Mouse (Mus musculus): ENCODE results near the gene Iqschfp. TPM values are rescaled to one million over a fixed set of nuclear protein-coding genes. Genes with fewer than 3 reads are reported as not detected.

Iqschfp gene
- polyA plus RNA-seq, 1 experiment from 2014 or later = not detected

DNA sequence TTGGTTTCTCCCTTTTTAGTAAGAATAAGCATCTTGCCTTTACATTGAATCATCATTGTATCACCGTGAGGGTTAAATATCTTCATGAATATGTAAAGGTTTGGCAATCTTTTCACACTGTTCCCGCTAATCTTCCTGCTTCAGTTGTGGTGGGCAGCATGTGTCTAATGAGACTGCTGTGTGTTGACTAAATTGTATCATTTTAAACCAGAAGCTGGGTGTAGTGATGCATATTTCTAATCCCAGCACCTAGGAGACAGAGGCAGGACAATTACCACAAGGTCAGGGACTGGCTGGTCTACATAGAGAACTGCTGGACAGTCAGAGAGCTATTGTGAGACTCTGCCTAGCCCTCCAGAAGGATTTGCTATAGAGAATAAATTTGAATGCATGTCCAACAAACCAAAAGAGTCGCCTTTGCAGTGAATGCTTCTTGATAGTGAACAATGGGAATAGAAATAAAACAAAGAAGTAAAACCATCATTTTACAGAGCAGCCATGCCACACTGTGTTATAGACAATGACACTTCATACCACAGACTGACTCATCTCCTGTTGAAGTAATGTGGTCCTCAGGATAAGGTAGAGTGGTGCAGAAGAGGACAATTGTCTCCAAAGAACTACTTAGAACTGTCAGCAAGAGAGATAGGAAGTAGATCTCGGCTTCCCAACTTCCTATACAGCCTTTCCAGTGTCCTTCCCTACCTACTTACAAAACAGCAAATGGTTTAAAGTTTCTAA lies 310.3 kb downstream of the Iqschfp start:
- ATAC-seq (ENCODE audit: low read depth) = no peak
- H3K9ac ChIP-seq (ENCODE audit: low read depth, low read length) = no peak overlapping the region
- no peaks in the 10 kb centered on the region for H3K27me3 ChIP-seq (ENCODE audit: control insufficient read depth, insufficient read depth, low read depth, low read length)
- H3K36me3 ChIP-seq (ENCODE audit: control insufficient read depth, insufficient read depth) = no peaks in the 10 kb centered on the region
- no peak overlapping the region for H3K27ac ChIP-seq (ENCODE audit: low read length)
- H3K9me3 ChIP-seq (replicated peaks; ENCODE audit: control insufficient read depth, low read length) = no peaks in the 10 kb centered on the region
- H3K4me1 ChIP-seq (ENCODE audit: control insufficient read depth, low read depth, low read length) = no peaks in the 10 kb centered on the region
- WGBS (ENCODE audit: insufficient replicate concordance) = 47% methylated on average over 4 of the region's 4 CpGs
- no peak overlapping the region for H3K4me3 ChIP-seq (ENCODE audit: low read depth, low read length)
- H3K4me2 ChIP-seq (ENCODE audit: low read depth, low read length) = no peak overlapping the region

DNA sequence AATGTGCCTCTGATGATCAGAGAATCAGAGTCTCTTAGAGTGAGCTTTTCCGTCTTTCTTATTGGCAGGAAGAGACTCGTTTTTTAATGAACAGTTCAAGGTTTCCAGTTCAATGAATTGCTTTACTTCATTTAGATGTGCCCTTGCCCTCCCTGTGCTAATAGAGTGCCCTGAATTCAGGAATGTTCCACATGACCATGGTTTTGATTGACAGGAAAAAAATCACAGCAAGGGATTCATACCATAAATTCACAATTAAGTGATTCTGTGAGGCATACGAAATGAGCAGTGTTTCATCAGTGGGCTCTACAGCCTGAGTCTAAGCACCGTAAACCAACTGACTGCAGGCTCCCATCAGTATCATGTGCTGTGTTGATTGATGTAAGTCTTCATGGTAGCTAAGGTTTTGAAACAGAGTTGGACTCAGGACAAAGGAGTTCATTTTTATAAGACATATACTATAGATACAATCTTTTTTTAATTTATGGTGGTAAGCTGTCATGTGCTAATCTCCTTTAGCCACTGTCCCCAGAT lies 312.0 kb downstream of the Iqschfp start:
- H3K9ac ChIP-seq (ENCODE audit: low read depth, low read length) = no peak overlapping the region
- no peak overlapping the region for H3K4me2 ChIP-seq (ENCODE audit: low read depth, low read length)
- no peaks in the 10 kb centered on the region for H3K4me1 ChIP-seq (ENCODE audit: control insufficient read depth, low read depth, low read length)
- no peaks in the 10 kb centered on the region for H3K27me3 ChIP-seq (ENCODE audit: control insufficient read depth, insufficient read depth, low read depth, low read length)
- 56% methylated on average over 4 of the region's 4 CpGs for WGBS (ENCODE audit: insufficient replicate concordance)
- H3K4me3 ChIP-seq (ENCODE audit: low read depth, low read length) = no peak overlapping the region
- no peak for ATAC-seq (ENCODE audit: low read depth)
- no peaks in the 10 kb centered on the region for H3K36me3 ChIP-seq (ENCODE audit: control insufficient read depth, insufficient read depth)
- no peaks in the 10 kb centered on the region for H3K9me3 ChIP-seq (replicated peaks; ENCODE audit: control insufficient read depth, low read length)
- no peak overlapping the region for H3K27ac ChIP-seq (ENCODE audit: low read length)

DNA sequence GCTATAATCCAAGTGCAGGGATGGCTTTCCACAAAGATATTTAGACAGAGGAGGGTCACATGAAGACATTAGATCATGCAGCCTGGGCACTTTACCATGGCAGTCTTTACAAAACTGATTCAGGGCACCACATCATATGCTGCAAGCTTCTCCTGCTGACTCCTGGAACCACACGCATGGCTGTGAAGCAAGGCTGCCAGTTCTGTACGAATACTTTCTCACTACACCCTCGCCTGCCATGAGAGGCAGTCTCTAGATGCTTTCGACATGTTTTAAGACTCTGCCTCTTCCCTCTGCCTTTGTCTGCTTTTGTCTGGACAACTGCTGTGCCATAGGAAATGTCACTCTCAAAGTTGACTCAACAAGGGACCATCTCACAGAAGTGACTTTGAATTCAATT lies 318.4 kb downstream of the Iqschfp start:
- Histone ChIP-seq H3K4me2 (ENCODE audit: low read depth, low read length) (no peak overlapping the region), H3K4me3 (ENCODE audit: low read depth, low read length) (no peak overlapping the region), H3K36me3 (ENCODE audit: control insufficient read depth, insufficient read depth) (no peaks in the 10 kb centered on the region), H3K27ac (ENCODE audit: low read length) (no peak overlapping the region), H3K27me3 (ENCODE audit: control insufficient read depth, insufficient read depth, low read depth, low read length) (no peaks in the 10 kb centered on the region), H3K4me1 (ENCODE audit: control insufficient read depth, low read depth, low read length) (no peaks in the 10 kb centered on the region), H3K9ac (ENCODE audit: low read depth, low read length) (no peak overlapping the region), H3K9me3 (replicated peaks; ENCODE audit: control insufficient read depth, low read length) (no peaks in the 10 kb centered on the region)
- no peak for ATAC-seq (ENCODE audit: low read depth)
- WGBS (ENCODE audit: insufficient replicate concordance) = 57% methylated on average over 4 of the region's 4 CpGs

DNA sequence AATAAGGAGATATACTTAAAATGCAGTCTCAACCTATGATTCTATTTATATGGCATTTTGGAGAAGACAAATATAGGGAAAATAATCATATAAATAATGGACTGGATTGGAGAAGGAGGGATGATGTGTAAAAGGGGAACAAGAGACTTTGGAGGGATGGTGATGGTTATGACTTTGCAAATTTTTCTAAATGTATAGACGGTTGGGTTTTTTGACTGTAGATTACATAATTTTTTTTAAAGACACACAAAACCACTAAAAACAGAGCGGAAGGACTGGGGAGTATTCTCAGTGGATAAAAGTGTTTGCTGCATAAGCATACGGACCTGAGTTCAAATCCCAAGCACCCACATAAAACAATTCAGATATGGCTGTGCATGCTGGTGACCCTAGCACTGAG lies 329.4 kb downstream of the Iqschfp start:
- WGBS (ENCODE audit: insufficient replicate concordance) = 38% methylated on average over 3 of the region's 3 CpGs
- H3K27me3 ChIP-seq (ENCODE audit: control insufficient read depth, insufficient read depth, low read depth, low read length) = no peaks in the 10 kb centered on the region

DNA sequence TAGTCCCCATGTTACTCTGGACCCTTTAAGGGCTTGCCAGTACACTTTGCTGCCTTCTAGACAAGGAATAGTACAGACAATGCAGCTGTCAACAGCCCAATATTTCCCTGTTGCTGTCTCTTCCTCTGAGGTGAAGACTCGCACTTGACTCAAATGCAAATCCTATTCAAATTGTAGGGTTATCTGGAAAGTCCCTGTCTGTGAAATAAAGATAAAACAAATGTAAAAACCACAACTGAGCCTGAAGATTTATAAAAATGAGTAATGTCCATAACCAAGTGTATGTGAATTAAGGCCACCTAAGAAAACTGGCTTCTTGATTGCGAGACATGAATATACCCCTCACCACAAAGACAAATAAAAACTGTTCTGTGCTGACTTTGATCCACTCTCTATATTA lies 347.9 kb downstream of the Iqschfp start:
- WGBS (ENCODE audit: insufficient replicate concordance) = 44% methylated on average over 2 of the region's 2 CpGs
- Histone ChIP-seq H3K27me3 (ENCODE audit: control insufficient read depth, insufficient read depth, low read depth, low read length) (no peaks in the 10 kb centered on the region), H3K4me3 (ENCODE audit: low read depth, low read length) (no peak overlapping the region), H3K4me1 (ENCODE audit: control insufficient read depth, low read depth, low read length) (no peaks in the 10 kb centered on the region), H3K27ac (ENCODE audit: low read length) (no peak overlapping the region), H3K36me3 (ENCODE audit: control insufficient read depth, insufficient read depth) (no peaks in the 10 kb centered on the region), H3K9ac (ENCODE audit: low read depth, low read length) (no peak overlapping the region), H3K9me3 (replicated peaks; ENCODE audit: control insufficient read depth, low read length) (no peaks in the 10 kb centered on the region), H3K4me2 (ENCODE audit: low read depth, low read length) (no peak overlapping the region)
- ATAC-seq (ENCODE audit: low read depth) = no peak

More for the DNA sequence above, 329.4 kb downstream of the Iqschfp start:
- Histone ChIP-seq H3K36me3 (ENCODE audit: control insufficient read depth, insufficient read depth) (no peaks in the 10 kb centered on the region), H3K27ac (ENCODE audit: low read length) (no peak overlapping the region), H3K9me3 (replicated peaks; ENCODE audit: control insufficient read depth, low read length) (no peaks in the 10 kb centered on the region), H3K4me2 (ENCODE audit: low read depth, low read length) (no peak overlapping the region), H3K4me1 (ENCODE audit: control insufficient read depth, low read depth, low read length) (no peaks in the 10 kb centered on the region), H3K9ac (ENCODE audit: low read depth, low read length) (no peak overlapping the region), H3K4me3 (ENCODE audit: low read depth, low read length) (no peak overlapping the region)
- no peak for ATAC-seq (ENCODE audit: low read depth)

DNA sequence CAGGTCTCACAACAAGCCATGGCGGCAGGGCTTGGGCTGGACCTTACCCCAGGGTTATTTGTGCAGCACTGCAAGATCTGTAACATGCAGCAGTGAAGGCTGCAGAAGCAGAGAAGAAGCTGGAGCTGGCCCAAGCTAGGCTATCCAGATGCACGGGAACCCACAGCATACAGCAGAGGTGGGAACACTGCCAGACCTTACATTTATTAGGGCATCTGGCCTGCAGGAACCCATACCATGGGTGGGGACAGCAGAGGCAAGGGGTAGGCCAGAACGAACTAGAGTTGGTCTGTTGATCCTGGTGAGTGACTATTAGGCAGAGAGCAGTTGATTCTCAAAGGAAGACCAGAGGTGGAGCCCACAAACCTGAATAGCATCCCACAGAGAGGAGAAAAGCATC lies 351.2 kb downstream of the Iqschfp start:
- Histone ChIP-seq H3K27me3 (ENCODE audit: control insufficient read depth, insufficient read depth, low read depth, low read length) (no peaks in the 10 kb centered on the region), H3K4me1 (ENCODE audit: control insufficient read depth, low read depth, low read length) (no peaks in the 10 kb centered on the region), H3K27ac (ENCODE audit: low read length) (no peak overlapping the region), H3K4me2 (ENCODE audit: low read depth, low read length) (no peak overlapping the region), H3K9ac (ENCODE audit: low read depth, low read length) (no peak overlapping the region), H3K4me3 (ENCODE audit: low read depth, low read length) (no peak overlapping the region), H3K36me3 (ENCODE audit: control insufficient read depth, insufficient read depth) (no peaks in the 10 kb centered on the region), H3K9me3 (replicated peaks; ENCODE audit: control insufficient read depth, low read length) (no peaks in the 10 kb centered on the region)
- 47% methylated on average over 3 of the region's 3 CpGs for WGBS (ENCODE audit: insufficient replicate concordance)
- no peak for ATAC-seq (ENCODE audit: low read depth)

DNA sequence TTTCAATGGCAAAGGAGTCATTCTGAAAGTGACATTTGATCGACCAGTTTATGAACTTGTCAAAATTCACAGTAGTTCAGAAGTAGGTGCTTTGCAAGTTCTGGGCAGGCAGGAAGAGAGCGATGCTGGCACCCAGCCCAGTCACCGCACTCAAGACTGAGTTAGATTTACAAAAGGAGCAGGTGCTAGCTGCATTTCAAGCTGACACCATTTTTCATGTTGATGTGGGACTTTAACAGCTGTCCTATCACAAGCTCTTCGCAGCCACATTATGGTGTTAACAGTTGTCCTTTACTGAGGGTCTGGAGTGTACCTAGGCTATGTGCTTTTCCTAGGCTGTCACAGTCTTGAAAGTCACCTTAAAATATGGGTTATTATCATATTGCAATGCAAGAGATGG lies 354.1 kb downstream of the Iqschfp start:
- ATAC-seq (ENCODE audit: low read depth) = no peak
- Histone ChIP-seq H3K27ac (ENCODE audit: low read length) (no peak overlapping the region), H3K4me2 (ENCODE audit: low read depth, low read length) (no peak overlapping the region), H3K4me1 (ENCODE audit: control insufficient read depth, low read depth, low read length) (no peaks in the 10 kb centered on the region), H3K9me3 (replicated peaks; ENCODE audit: control insufficient read depth, low read length) (no peaks in the 10 kb centered on the region), H3K9ac (ENCODE audit: low read depth, low read length) (no peak overlapping the region), H3K27me3 (ENCODE audit: control insufficient read depth, insufficient read depth, low read depth, low read length) (no peaks in the 10 kb centered on the region), H3K4me3 (ENCODE audit: low read depth, low read length) (no peak overlapping the region), H3K36me3 (ENCODE audit: control insufficient read depth, insufficient read depth) (no peaks in the 10 kb centered on the region)
- 65% methylated on average over 4 of the region's 4 CpGs for WGBS (ENCODE audit: insufficient replicate concordance)

DNA sequence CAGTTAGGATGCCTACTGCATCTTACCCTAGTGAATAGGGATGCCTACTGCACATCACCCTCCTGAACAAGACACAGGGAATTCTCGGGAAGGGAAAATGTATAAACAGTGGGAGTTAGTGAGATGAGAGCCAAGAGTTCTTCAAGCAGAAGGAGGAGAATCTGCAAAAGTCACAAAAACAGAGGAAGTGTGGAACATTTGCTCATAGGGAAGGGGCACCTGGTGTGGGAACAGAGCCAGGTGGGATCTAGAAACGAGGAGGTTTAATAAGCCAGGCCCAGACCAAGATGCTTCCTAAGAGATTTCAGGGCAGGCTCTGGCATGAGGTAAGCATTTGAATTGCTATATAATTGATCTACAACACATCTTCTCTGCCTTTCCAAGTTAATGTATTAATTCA lies 358.6 kb downstream of the Iqschfp start:
- Histone ChIP-seq H3K27me3 (ENCODE audit: control insufficient read depth, insufficient read depth, low read depth, low read length) (no peaks in the 10 kb centered on the region), H3K9me3 (replicated peaks; ENCODE audit: control insufficient read depth, low read length) (no peaks in the 10 kb centered on the region), H3K27ac (ENCODE audit: low read length) (no peak overlapping the region), H3K36me3 (ENCODE audit: control insufficient read depth, insufficient read depth) (no peaks in the 10 kb centered on the region), H3K4me2 (ENCODE audit: low read depth, low read length) (no peak overlapping the region), H3K4me1 (ENCODE audit: control insufficient read depth, low read depth, low read length) (no peaks in the 10 kb centered on the region), H3K4me3 (ENCODE audit: low read depth, low read length) (no peak overlapping the region), H3K9ac (ENCODE audit: low read depth, low read length) (no peak overlapping the region)
- ATAC-seq (ENCODE audit: low read depth) = no peak
- WGBS (ENCODE audit: insufficient replicate concordance) = 33% methylated on average over 2 of the region's 2 CpGs

DNA sequence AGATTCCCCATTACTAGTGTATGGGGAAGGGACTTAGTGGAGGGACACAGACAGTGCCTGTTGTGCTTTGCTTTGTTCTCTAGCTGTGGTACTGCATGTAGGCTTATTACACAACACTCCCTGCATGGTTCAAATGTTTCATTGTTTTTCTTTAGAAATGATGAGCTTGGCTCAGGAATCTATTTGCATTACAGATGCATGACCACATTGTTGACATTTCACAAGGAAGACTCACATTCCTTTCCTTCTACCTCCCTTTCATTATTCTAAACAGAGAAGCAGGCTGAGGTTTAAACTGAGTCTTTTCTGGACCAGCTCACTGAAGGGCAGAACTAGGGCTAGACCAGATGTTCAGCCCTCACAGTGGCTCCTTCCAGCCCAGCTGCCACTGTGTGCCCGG lies 360.3 kb downstream of the Iqschfp start:
- Histone ChIP-seq H3K9me3 (replicated peaks; ENCODE audit: control insufficient read depth, low read length) (no peaks in the 10 kb centered on the region), H3K4me2 (ENCODE audit: low read depth, low read length) (no peak overlapping the region), H3K27me3 (ENCODE audit: control insufficient read depth, insufficient read depth, low read depth, low read length) (no peaks in the 10 kb centered on the region), H3K36me3 (ENCODE audit: control insufficient read depth, insufficient read depth) (no peaks in the 10 kb centered on the region), H3K9ac (ENCODE audit: low read depth, low read length) (no peak overlapping the region), H3K4me3 (ENCODE audit: low read depth, low read length) (no peak overlapping the region), H3K4me1 (ENCODE audit: control insufficient read depth, low read depth, low read length) (no peaks in the 10 kb centered on the region), H3K27ac (ENCODE audit: low read length) (no peak overlapping the region)
- ATAC-seq (ENCODE audit: low read depth) = no peak
- 58% methylated on average over 1 of the region's 1 CpGs for WGBS (ENCODE audit: insufficient replicate concordance)
